Mouse (Mus musculus) forelimb bud, embryonic 11.5 days (tissue): Measurements from ENCODE around the gene Cxcl3.
"Not testable (repeated sequence)": the region's sequence is repeated elsewhere in the genome, so short reads cannot be mapped to it uniquely, and the experiment has no call there.

Source experiments
- DNase-seq: peaks from one replicate; pipeline ENCODE4 v3.0.0-alpha.2; 2012; ENCODE audit warnings: low read depth, low spot score

Gene Cxcl3

GRCm38 (mm10) chr5:90790074-90790502, 4.2 kb downstream of the Cxcl3 start:
- DNase-seq = peak; percentile 66

GRCm38 (mm10) chr5:90794195-90794625, 8.3 kb downstream of the Cxcl3 start, which contains the start of gene Cxcl15:
Cxcl15 (plus strand) TSS chr5:90794534.
- DNase-seq = no peak

GRCm38 (mm10) chr5:90795392-90795791, 9.5 kb downstream of the Cxcl3 start:
- DNase-seq = not testable (repeated sequence)

- no peak for DNase-seq
Observed at GRCm38 (mm10) chr5:90804574-90804973, 18.7 kb downstream of the Cxcl3 start.

GRCm38 (mm10) chr5:90806050-90806449, 20.1 kb downstream of the Cxcl3 start:
- DNase-seq = no peak

- no peak for DNase-seq
Observed at GRCm38 (mm10) chr5:90807176-90807950, 21.5 kb downstream of the Cxcl3 start.

- peak; percentile 48 for DNase-seq
Observed at GRCm38 (mm10) chr5:90819756-90820155, 33.9 kb downstream of the Cxcl3 start.

- DNase-seq = no peak
Observed at GRCm38 (mm10) chr5:90832145-90832767, 46.4 kb downstream of the Cxcl3 start.

- no peak for DNase-seq
Observed at GRCm38 (mm10) chr5:90832768-90833388, 47.0 kb downstream of the Cxcl3 start.

GRCm38 (mm10) chr5:90834436-90834835, 48.5 kb downstream of the Cxcl3 start:
- no peak for DNase-seq

- no peak for DNase-seq
Observed at GRCm38 (mm10) chr5:90838582-90838981, 52.7 kb downstream of the Cxcl3 start.
